Mouse (Mus musculus) heart, embryonic 11.5 days (tissue): ENCODE measurements around the gene Trim23. TPM values are rescaled to one million over a fixed set of nuclear protein-coding genes. Genes with fewer than 3 reads are reported as not detected.

Experiments
- ATAC-seq: fragments of 200-750 bp; cut with Nextera tagmentation; replicated peaks from 2 replicates; pipeline ENCODE4 v1.8.0; 2017; ENCODE audit warnings: moderate library complexity; ENCODE audit not compliant: insufficient number of reproducible peaks, low FRiP score, low TSS enrichment
- H3K27ac ChIP-seq: fragments of 300-500 bp; sonication (generic); 2 replicates; pipeline ENCODE4 v1.5.1; 2014; ENCODE audit warnings: mild to moderate bottlenecking, low read depth, low read length
- H3K27me3 ChIP-seq: fragments of 300-500 bp; sonication (generic); 2 replicates; pipeline ENCODE4 v1.6.1; 2014; ENCODE audit warnings: mild to moderate bottlenecking, low read length, mixed read lengths; ENCODE audit not compliant: control insufficient read depth, insufficient read depth
- H3K36me3 ChIP-seq: fragments of 300-500 bp; sonication (generic); 2 replicates; pipeline ENCODE4 v1.6.1; 2014; ENCODE audit warnings: mild to moderate bottlenecking, low read length, moderate library complexity, mixed read lengths; ENCODE audit not compliant: control insufficient read depth, insufficient read depth
- H3K4me1 ChIP-seq: fragments of 300-500 bp; sonication (generic); 2 replicates; pipeline ENCODE4 v1.6.1; 2014; ENCODE audit warnings: low read length; ENCODE audit not compliant: control insufficient read depth, insufficient read depth
- H3K4me2 ChIP-seq: fragments of 300-500 bp; sonication (generic); 2 replicates; pipeline ENCODE4 v1.6.1; 2014; ENCODE audit warnings: mild to moderate bottlenecking, moderate library complexity
- H3K4me3 ChIP-seq: fragments of 300-500 bp; sonication (generic); 2 replicates; pipeline ENCODE4 v1.5.1; 2014; ENCODE audit warnings: low read depth, low read length
- H3K9ac ChIP-seq: fragments of 300-500 bp; sonication (generic); 2 replicates; pipeline ENCODE4 v1.6.1; 2014; ENCODE audit warnings: mild to moderate bottlenecking, low read depth, low read length, moderate library complexity
- H3K9me3 ChIP-seq: fragments of 300-500 bp; sonication (generic); replicated peaks from 2 replicates; pipeline ENCODE4 v1.6.1; 2016; ENCODE audit warnings: low read length; ENCODE audit not compliant: control insufficient read depth
- WGBS: fragments of 180-500 bp; shearing (Covaris S2); extraction: QIAGEN DNeasy Blood & Tissue Kit; methylation state at CpG from one replicate; pipeline ENCODE4 v1.1.7; 2014; ENCODE audit not compliant: insufficient replicate concordance; 5-methylcytosine and 5-hydroxymethylcytosine counted together
- polyA plus RNA-seq: library from polyadenylated mRNA; unstranded; fragments of >200 nt; fragmentation: Nextera tagmentation; extraction: Ambion mirVana; gene quantifications from 2 replicates; pipeline ENCODE4 v1.2.1, GENCODE M21; 2014

Gene Trim23
- polyA plus RNA-seq, 1 experiment from 2014 or later: 16.1 TPM

DNA sequence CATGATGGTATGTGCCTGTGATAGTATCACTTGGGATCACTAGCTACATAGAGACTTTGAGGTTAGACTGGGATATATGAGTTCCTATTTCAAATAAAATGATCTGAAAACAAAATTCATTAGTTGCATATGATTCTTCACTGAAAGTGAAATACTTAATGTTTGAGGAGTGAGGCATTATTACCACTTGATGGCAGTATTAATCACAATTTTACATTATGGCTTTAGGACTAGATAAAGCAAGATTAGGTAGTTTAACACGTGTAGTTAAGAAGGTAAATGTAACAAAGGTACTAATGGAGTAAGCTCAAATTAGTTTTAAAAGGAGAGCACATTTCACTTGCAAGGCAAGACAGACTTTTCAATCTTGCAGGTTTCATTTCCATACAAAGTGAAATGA, 25.7 kb downstream of the Trim23 start:
- Histone ChIP-seq H3K9ac (no peak overlapping the region), H3K36me3 (peaks cover 7% of the 10 kb centered on the region), H3K4me3 (no peak overlapping the region), H3K4me2 (no peak overlapping the region), H3K9me3 (no peaks in the 10 kb centered on the region), H3K27me3 (no peaks in the 10 kb centered on the region), H3K27ac (no peak overlapping the region), H3K4me1 (no peaks in the 10 kb centered on the region)
- WGBS: 73% methylated on average over 1 of the region's 1 CpGs
- ATAC-seq: no peak

DNA sequence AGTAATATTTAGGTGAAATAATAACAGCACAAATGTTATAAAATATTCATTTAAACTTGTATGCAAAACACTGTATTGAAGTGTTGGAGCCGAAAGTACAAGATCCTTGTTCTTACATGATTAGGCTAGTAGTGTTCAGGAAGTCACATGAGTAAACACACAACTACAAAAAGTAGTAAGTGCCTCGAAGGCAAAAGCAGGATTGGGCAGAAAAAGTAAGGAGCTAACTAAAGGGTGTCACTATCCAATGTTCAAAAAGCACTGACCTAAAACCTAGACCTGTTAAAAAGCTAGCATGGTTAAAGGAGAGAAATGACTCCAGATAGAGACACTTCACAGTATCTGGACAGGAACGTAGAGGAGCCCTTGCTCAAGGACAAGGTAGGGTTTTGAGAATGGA, 48.9 kb downstream of the Trim23 start:
- Histone ChIP-seq H3K9ac (peak overlapping the region; percentile 90), H3K4me1 (peaks cover 8% of the 10 kb centered on the region), H3K4me3 (peak overlapping the region; percentile 65), H3K36me3 (no peaks in the 10 kb centered on the region), H3K9me3 (no peaks in the 10 kb centered on the region), H3K4me2 (peak overlapping the region; percentile 82), H3K27ac (no peak overlapping the region), H3K27me3 (no peaks in the 10 kb centered on the region)
- WGBS: 51% methylated on average over 3 of the region's 3 CpGs
- no peak for ATAC-seq

DNA sequence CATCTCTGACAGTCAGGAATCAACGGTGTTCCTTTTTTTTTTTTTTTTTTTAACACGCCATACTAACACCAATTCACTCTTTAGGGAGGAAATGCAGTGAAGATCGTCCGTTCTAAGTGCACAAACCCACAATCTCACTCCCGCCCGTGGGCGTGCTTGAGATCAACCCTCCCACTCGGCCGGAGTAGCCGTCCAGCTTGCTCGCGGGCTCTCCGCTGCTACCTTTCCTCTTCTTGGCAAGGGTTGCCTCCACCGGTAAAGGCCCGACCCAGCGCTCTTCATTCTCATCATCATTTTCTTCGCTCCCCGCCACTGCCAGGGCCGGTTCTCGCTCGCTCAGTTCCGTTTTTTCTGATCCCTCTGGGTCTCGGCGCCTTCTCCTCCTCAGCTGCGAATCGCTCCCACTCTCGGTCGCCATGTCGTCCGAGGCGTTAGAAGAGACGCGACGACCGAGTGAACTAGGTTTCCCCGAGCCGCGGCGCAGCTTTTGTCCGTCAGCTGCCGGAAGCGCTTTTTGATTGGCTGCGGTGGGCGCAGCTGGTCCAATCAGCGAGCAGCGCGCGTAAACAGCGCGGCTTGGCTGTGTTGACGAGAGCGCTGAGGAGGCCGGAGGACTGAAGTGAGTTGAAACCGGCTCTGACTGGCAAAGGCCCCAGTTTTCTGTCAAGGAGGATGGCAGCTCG, 49.9 kb downstream of the Trim23 start, which contains the start of the genes Cenpk and Ppwd1:
TSS of gene Cenpk (plus strand) at position 228 of the 683 bp plus-strand sequence.
TSS of gene Ppwd1 (minus strand) at position 460 of the 683 bp plus-strand sequence.
- Histone ChIP-seq H3K9ac (peak within 1 kb of the TSS; percentile 90), H3K4me3 (peak within 1 kb of the TSS; percentile 65), H3K36me3 (no peaks in the 10 kb centered on the region), H3K4me1 (peaks cover 8% of the 10 kb centered on the region), H3K9me3 (no peaks in the 10 kb centered on the region), H3K27ac (peak within 1 kb of the TSS; percentile 95), H3K27me3 (no peaks in the 10 kb centered on the region), H3K4me2 (peak within 1 kb of the TSS; percentile 82)
- under 1% methylated on average over 55 of the region's 55 CpGs for WGBS
- ATAC-seq: peak; percentile 98

DNA sequence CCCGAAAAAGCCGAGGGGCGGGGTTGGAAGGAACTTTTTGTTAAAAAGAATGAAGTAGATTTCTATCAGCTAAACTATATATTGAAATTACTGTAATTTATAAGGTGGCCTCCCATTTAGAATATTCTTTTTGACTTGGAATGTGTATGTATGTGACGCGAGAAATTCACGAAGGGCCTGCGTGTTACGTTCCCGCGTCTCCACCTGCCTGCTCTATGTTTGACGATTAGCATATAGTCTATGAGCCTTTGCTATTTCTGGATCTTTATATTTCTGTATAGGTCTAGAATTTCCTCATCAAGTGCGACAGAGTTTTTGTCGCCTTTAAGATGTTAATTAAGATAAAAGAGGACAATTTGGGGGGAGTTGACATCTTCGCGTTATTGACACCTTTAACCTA, 50.6 kb downstream of the Trim23 start:
- H3K27ac ChIP-seq: peak overlapping the region; percentile 24; the same call in 1 of the 2 replicates
- H3K9me3 ChIP-seq: no peaks in the 10 kb centered on the region
- ATAC-seq: no peak; the same call in 1 of the 2 replicates
- H3K4me2 ChIP-seq: peak overlapping the region; percentile 82
- H3K36me3 ChIP-seq: no peaks in the 10 kb centered on the region
- peak overlapping the region; percentile 65 for H3K4me3 ChIP-seq
- H3K27me3 ChIP-seq: no peaks in the 10 kb centered on the region
- WGBS: 7% methylated on average over 15 of the region's 15 CpGs
- H3K9ac ChIP-seq: peak overlapping the region; percentile 90
- H3K4me1 ChIP-seq: peaks cover 8% of the 10 kb centered on the region

Other genes with a start within 250 kb of the Trim23 start
- gene Nln, start 69.2 kb upstream of the Trim23 start, polyA plus RNA-seq: 25.2 and 28.7 TPM in 2 replicates
- gene Sgtb, start 69.1 kb upstream of the Trim23 start, polyA plus RNA-seq: 2.8 and 3.2 TPM in 2 replicates
- gene Trappc13, start 328 bp upstream of the Trim23 start, polyA plus RNA-seq: 53.2 and 58.1 TPM in 2 replicates
- 49.9 and 56.0 TPM in 2 replicates for gene Cenpk, start 49.8 kb downstream of the Trim23 start, polyA plus RNA-seq
- gene Ppwd1, start 50.0 kb downstream of the Trim23 start, polyA plus RNA-seq: 9.3 and 11.9 TPM in 2 replicates
- gene Adamts6, start 109.0 kb downstream of the Trim23 start, polyA plus RNA-seq: 6.2 and 7.1 TPM in 2 replicates